Mouse (Mus musculus) layer of hippocampus, adult 8-10 months (tissue): ENCODE data around the gene Rps6ka5. TPM values are rescaled to one million over a fixed set of nuclear protein-coding genes. Genes with fewer than 3 reads are reported as not detected.

Source experiments
- DNase-seq, 2 experiments: peaks; one replicate each; pipeline ENCODE4 v3.0.0; 2022; ENCODE audit warnings: low spot score in 2 of 2
- total RNA-seq, 4 experiments: library from RNA; stranded (reverse); gene quantifications; 2 replicates each; pipeline ENCODE4 v1.2.4; 2022

Gene Rps6ka5
- 10 to 100 TPM; 25.7 to 28.7 (median 27.5) TPM for total RNA-seq

DNA sequence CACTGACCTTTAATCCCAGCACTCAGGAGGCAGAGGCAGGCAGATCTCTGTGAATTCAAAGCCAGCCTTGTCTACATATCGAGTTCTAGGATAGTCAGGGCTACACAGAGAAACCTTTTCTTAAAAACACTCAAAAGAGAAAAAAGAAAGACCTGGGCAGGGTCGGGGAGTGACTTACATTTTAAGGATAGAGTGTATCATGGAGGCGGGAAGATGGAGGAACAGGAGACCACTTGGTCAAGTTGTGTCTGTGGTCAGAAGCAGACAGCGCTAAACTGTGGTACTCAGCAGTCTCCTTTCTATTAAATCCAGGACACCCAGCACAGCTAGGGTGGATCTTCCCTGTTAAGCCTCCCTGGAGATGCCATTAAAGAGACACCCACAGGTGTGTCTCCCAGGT, at the start of gene Rps6ka5:
Gene Rps6ka5 (minus strand): TSS at position 333 of the 400 bp plus-strand sequence.
- no peak for DNase-seq

- DNase-seq = no peak
Measured at GRCm38 (mm10) chr12:100775911-100776581, 49.3 kb upstream of the Rps6ka5 start.

DNA sequence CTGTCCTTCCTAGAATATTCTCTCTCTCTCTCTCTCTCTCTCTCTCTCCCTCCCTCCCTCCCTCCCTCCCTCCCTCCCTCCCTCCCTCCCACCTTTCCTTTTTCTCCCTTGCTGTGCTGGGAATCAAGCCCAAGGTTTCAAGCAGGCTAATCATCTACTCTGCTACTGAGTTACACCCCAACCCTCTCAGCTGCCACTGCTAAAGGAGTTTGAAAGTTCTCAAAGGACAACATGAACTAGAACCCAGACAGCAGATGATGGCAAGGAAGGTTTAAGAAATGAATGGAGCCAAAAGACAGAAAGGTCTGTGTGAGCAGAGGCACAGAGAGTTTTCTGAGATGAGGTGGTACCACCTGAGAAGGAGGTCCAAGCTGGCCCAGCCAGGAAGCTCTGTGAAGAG, 48.5 kb upstream of the Rps6ka5 start:
- DNase-seq = no peak

GRCm38 (mm10) chr12:100774756-100775155, 48.0 kb upstream of the Rps6ka5 start:
- DNase-seq = no peak

DNA sequence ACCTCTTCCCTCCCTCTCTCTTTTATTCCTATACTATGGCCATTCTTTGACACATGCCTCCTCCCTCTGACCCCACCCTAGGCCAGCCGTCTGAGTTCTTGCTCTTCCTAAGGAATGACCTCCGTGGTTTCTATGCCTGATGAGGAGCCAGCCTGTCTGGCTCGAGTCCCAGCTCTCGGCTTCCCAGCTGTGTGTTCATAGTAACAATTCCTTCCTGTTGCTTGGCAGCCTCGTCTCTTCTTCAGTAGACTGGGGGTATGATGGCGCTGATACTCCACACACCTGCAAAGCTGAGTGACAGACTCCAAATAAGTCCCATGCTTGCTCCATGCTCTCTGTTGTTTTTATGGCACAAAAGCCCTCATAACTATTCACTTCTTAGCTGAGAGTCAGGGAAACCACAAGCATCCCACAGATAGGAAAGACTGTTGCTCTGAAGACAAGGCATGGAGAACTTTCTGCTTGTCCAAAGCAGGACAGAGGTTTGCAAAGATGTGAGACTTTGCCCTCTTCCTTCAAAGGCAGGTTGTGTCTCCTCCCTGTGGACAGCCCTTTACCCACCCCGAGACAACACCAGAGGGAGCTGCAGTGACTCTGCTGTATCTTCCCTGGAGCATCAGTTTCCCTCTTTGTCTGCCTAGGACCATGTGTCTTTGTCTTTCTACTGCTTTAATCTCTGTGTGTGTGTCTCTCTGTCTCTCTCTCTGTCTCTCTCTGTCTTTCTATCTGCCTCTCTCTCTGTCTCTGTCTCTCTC, 45.6 kb upstream of the Rps6ka5 start:
- DNase-seq = peak in 1 of 2 experiments; percentile 38

GRCm38 (mm10) chr12:100770765-100771164, 44.0 kb upstream of the Rps6ka5 start:
- no peak for DNase-seq

- DNase-seq = no peak
Measured at GRCm38 (mm10) chr12:100769871-100770270, 43.1 kb upstream of the Rps6ka5 start.

DNA sequence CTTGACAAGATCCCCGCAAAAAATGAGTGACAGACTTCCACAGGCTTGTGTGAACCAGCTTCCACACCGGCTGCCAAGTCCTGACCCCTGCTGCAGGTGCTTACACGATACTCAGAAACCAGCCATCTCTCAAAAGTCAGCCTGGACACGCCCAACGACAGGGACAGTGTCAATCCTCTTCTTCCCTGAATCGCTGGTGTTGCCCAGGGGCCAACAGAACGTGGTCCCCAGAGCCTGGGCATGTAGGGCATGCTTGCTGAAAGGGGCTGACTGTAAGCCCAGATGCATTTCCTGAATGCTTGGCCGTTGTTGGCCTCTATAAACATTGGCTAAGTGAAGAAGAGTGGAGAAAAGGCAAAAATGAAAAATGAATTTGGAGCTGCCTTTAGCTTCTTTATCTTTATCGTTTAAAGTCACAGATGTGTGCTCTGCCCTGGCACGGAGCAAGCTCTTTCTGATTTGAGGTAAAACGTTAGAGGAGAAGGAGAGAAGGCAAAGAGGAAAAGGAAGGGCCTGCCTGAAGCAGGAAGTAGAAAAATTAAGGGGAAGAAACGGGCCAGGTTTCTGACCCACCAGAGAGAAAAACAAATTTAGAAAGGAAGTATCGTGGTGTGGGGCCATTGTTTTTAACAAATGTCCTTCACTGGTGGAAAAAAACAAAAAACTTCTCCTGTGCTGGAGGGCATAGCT, 37.7 kb upstream of the Rps6ka5 start:
- DNase-seq = no peak

DNA sequence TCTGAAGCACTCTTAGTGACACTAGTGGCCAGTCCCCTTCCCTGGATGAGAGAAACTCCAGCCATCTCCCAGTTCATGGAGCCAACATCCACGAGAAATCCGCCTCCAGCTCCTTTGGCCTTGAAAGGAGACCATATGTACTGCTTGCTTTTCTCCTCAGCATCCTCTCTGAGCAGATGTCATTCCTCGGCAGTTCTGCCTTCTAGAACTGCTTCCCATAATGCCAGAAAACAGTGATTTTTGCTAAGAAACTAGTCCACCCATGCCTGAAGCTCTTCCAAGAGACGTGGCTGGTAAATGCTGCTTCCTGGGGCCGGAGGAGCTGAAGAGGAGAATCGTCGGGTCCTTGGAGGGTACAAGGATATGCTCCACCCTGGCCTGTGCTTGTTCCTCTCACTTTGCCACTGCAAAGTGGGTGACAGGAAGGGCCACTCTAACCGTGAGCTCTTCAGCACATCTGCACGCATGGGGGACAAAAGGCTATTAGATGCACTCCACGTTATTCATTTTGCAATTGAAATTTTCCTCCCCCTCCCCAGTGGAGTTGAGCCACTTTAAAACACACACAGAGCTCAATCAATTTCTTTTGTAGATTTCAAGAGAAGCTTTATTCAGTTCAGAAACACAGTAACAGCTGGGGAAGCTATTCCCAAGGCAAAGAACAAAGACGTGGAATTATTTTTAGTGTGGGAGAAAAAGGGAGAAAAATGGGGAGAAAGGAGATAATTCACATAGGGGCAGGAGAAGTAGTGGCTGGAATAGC, 36.1 kb upstream of the Rps6ka5 start:
- DNase-seq = peak; percentile 38 to 44

DNA sequence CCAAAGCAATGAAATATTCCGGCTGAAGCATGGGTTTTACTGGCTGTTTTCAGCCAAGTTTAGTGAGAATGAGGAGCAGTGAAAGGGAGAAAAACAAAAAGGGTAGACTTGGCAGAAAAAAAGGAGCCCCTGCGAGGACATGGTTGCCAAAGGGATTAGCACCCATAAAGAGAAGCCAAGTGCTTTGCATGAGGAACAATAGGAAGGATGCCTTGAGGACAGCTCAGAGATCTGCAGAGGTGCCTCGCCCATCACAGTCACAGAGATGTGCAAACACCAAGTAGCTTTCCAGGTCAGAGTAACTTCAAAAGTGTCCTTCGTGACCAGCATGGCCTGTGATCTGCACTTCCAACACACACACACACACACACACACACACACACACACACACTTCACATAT, 30.6 kb upstream of the Rps6ka5 start:
- DNase-seq = no peak

DNA sequence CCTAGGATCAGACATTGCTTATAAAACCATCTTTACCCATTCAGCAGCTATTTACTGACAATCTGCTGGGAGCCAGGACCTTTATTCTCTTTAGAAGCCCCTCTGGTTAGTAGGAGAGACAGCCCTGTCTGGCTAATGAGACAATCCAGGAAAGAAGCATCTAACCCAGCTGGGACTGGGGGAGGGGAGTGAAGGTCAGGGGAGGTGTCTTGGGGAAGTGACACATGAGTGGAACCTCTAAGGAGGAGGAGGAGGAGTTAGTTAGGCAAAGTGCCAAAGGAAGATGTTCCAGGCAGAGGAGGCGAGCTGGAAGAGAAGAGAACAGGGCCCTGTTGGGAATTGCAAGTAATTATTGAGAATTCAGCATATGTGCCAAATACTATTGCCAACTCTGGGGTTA, 26.9 kb upstream of the Rps6ka5 start:
- DNase-seq = no peak

GRCm38 (mm10) chr12:100752977-100753376, 26.2 kb upstream of the Rps6ka5 start:
- DNase-seq = no peak

GRCm38 (mm10) chr12:100742468-100742867, 15.7 kb upstream of the Rps6ka5 start:
- no peak for DNase-seq

- no peak for DNase-seq
Measured at GRCm38 (mm10) chr12:100740313-100740712, 13.5 kb upstream of the Rps6ka5 start.

- no peak for DNase-seq
Measured at GRCm38 (mm10) chr12:100739011-100739570, 12.3 kb upstream of the Rps6ka5 start.

- no peak for DNase-seq
Measured at GRCm38 (mm10) chr12:100738498-100738897, 11.7 kb upstream of the Rps6ka5 start.

DNA sequence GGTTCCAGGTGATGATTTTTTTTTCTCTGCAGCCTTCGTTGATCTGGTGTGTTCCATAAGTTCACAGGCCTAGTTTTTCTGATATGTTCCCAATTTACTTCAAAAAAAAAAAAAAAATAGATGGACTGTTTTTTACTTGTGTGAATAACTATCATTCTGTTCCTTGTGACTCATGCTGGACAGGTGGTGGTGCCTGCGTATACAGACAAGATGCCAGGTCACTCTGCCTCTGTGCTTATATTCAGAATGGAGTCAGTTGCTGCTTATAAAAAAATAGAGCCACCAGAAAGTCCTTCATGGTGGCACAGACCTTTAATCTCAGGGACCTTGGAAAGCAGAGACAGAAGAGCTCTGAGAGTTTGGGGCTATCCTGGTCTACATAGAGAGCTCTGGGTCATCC, 8.8 kb upstream of the Rps6ka5 start:
- DNase-seq = no peak

- DNase-seq = no peak
Measured at GRCm38 (mm10) chr12:100735156-100735555, 8.4 kb upstream of the Rps6ka5 start.

DNA sequence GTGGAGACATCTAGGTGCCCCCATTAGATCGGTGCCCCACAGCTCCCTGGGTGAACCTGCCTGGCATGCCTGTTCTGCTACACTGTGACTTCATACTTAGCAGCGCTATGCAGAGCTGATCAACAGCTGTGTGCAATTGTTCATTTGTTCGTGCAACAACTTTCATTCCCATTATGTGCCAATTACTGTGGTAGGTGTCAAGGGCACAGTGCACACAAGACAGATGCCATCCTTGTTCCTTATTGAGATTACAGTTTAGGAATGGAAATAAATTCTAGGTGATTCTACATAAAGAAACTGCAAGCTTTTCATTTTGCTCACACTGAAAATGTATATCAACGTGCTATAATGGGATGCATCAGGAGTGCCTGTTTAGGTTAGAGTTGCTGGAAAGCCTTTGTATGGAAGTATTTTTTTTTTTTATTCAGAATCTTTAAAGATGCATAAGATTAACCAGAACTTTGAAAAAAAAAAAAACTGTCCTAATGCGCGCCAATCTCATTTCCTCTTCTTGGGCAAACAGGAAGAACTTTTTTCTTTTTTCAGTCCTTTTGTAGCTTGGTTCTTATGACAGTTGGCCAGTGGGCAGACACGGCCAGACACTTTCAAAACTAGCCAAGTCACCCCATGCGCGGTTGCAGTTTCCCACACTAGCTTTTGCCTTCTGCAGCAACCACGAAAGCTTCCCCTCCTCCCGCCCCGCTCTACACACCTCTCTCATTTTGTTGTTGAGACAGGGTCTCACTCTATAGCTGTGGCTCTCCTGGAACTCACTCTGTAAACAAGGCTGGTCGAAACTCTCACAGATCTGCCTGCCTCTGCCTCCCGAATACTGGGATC, 2.1 kb upstream of the Rps6ka5 start:
- DNase-seq = peak in 1 of 2 experiments; percentile 10

- DNase-seq = no peak
Measured at GRCm38 (mm10) chr12:100727891-100728290, 1.1 kb upstream of the Rps6ka5 start.
